Mouse (Mus musculus) forelimb bud, embryonic 11.5 days (tissue): ENCODE data around the gene Rtl1.

Experiments used
- DNase-seq: peaks from one replicate; pipeline ENCODE4 v3.0.0-alpha.2; 2012; ENCODE audit warnings: low read depth, low spot score

Gene Rtl1

DNA sequence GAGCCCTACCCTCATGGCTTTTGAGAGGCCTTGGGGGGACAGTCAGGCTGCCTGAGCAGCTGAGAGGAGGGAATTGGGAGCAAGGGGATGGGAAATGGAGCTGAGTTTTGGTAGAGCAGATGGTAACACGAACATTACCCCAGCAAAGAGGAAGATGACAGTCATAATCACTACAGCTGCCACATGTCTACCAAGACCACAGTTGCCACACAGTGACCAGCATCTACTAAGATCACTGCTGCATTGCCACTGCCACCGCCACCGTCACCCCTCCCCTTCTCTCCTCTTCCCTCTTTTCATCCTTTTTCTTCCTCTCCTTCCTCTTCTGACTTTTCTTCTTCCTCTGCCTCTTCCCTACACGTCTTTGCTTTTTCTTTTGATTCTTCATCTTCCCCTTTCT is 27.9 kb downstream of the Rtl1 start:
- no peak for DNase-seq

DNA sequence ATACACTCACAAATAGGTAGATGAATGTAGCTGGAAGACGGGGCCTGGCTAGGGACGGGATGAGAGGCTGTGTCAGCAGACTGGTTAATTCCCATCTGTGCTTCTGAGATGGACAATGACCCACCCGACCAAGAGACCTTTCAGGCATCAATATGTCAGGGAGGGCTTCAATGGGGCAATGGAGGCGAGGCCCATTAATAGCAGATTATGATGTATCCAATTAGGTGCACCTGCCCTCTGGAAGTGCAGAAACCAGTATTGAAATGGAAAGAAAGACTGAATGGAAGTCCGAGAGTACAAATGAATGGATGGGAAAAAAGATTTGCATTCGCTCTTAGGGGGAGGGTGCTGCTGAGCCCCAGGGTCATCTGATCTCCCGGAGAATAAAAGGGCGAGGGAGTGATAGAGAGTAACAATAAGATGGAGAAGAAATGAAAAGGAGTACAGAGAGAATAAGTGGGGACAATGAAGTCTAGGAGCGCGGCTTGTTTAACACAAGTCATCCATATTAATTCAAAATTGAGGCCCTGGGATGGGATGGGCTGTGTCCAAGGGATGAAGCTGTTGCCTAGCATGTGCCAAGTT is 39.9 kb downstream of the Rtl1 start:
- DNase-seq: no peak

DNA sequence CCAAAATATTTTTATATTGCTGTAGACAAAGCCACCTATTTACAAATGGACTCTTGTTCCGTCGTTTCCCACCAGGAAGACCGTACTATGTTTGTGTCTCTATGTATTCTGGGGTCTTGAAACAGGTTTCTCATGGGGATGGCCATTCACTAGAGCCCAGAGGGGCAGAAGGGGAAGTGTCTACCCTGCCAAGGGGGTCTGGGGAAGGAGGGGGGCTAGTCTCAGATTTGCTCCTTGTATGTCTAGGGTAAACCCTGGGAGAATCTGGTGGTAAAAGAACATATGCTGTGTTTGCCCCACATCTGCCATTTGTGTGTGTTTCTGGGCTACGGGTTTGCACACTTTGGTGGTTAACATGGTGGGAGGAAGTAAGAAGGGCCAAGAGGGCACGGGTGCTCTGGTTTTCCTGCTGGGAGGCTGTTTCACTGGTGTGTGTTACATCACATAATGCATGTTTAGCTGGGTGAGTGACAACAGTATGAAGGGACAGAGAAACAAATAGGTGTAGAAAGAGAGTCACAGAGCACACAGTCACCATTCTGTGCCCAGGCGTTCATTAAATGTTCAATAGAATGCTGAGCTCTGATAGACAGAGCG is 41.1 kb downstream of the Rtl1 start:
- no peak for DNase-seq

DNA sequence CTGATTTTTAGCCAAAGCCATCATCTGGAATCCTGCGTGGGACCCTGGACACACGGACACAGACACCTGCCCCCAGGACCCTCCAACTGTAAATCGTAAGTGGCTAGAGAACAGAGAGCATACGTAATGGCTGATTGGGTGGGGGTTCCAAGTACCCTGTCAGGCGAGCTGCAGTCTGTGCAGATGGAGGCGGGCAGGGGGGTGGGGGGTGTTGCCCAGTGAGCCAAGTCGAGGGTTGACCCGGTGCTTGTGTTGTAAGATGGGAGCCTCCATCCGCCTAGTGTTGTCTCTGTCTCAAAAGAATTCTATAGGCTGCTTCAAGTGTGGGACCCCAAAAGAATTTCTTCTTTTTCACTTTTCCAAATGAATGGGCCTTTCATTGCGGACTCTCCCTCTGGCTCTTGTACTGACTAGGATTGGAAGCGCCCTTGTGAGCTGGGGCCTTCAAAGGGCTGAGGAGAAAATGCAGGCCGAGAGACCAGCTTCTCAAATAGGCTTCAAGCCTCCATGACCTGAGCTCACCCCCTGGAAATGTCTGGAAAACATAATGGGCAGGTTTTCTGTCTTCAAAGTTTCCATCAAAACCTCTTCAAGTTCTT is 41.8 kb downstream of the Rtl1 start:
- no peak for DNase-seq

DNA sequence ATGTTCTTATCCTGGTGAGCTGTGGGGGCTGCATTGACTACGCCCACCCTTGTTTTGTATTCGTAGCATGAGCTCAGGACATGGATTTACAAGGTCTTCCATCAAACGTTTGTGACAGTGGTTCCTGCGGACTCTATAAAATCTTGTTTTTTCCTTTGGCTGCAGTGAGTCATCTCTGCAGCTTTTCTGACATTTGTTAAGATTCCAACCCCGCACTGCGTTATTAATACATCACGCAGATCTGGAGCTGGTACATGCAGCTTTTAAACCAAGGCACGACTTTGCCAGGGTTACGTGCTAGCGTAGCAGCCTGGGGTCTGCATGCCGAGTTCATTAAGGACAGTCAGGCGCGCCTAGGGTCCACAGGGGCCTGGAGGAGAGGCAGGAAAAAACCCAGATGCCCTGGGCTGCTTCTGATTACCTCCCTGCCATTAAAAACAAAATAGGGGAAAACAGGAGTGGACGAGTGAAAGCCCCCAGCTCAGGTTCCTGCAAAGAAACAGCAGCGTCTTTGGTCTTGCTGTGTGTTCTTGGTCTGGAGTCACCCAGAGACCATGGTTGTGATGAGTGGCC is 44.2 kb downstream of the Rtl1 start:
- peak; percentile 63 for DNase-seq

DNA sequence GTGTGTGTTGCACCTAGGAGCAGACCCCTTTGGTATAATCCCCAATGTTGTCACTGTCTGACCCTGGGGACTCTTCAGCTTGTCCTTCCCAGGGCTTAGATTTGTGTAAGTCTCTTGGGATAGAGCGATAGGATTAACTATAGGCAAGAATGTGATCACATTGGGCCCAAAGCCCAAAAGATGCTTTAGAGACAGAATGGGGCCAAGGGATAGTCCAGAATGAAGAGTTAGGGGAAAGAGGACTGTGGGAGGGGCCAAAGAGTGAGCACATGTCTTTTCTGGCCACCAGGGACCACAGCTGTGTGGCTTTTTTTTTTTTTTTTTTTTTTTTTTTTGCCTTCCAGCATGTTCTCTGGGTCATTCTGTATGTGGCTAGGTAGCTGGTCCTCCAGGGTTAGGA is 46.6 kb downstream of the Rtl1 start:
- DNase-seq: no peak

DNA sequence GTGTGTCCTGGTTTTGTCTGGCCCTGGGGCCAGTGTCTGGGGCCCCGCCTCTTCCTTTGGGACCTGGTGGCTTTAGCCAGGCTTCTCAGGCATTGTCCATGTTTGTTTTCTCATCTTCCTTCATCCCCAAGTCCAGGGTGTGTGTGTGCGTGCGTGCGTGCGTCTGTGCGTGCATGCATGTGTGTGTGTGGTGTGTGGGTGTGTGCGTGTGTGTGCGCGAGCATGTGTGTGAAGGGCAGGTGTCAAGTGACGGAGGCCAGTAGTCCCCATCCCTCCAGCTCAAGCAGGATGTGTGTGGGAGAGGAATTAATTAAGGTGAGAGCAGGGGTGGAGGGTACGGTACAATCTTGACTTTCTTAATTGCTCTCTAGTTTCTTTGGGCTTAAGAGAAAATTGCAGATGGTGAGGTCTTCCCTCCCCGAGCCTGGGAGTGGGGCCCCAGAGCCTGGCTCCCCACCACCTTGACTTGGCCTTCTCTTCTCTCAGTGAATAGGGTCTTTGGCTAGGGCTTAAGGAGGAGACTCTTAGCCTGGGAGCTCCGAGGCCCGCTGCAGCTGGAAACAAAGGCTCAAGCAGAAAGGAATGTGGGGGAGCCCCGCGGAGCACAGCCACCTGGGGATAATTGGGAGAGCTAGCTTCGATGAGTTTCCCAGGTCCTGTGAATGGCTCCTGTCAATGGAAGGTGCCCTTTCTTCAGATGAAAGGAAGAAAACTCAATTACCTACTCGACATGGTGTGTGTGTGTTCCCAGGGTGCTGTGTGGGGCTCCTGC is 47.2 kb downstream of the Rtl1 start:
- peak; percentile 60 for DNase-seq

DNA sequence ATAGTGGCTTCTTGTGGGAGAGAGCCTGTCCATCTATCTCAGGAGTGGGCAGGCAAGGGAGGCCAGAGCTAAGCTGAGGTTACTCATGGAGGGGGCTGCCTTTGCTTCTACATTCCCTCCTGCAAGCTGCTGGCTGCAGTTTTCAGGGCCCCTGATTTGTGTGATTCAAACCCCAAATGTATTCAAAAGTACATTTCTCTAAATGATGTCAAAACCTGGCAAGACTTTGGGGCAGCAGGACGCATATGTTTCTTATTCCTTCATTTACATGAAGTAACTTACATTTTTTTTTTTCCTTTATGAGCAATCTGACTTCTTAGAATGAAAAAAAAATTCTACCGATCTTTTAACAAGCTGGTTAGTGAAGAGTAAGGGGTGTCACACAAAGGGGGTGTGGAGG is 48.4 kb downstream of the Rtl1 start:
- no peak for DNase-seq

DNA sequence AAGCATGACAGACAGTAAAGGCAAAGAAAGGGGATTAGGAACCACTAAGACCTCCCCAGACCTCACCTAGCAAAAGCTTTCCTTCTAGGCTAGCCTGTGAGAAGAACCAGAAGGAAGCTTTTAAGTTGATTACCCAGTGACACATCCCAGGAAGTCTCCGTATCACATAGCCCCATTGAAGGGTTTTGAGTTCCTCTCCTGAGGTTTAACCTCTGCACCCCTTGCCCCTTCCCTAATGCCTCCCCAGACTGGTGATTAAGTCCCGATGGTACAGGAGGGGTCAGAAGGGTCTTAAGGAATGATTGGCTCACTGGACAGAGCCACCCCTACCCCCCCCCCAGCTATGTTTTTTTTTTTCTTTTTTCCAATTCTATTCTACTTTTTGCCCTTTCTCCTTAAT is 53.0 kb downstream of the Rtl1 start:
- no peak for DNase-seq

DNA sequence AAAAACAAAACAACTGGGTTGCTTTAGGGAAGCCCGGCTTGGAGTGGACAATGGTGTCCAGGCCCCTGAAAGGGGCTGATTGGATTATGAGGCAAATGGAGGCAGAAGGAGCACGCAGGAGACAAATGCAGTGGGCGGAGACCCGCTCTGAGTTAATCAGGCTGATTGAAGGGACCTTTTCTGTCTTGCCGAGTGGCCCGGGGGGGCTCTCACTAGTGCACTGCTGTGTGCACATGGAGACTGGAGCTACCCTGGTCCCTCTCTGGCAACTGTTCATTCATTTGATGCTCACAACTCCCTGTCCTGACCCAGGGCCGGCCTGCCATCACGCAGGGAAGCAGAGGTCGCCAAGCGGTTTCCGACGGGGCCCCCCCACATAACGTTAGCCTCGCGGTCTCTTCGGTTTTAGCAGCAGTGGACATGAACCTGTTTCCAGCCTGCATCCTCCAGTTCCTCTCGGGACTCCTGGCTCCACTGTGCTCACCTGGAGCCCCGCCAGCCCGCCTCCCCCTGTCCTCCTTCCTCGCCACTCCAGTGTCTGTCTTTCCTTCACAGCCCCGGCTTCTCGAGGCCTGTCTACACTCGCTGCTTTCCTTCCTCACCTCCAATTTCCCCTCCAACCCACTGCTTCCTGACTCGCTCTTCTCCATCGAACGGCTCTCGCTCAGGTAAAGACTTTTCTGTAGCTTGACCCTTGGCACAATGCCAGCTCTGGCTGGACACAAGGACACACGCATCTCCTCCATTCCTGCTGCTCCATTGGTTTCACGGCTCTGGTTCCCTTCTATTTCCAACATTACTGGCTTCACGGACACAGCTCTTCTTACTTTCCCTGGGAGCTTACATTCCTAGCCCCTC is 54.0 kb downstream of the Rtl1 start:
- DNase-seq: no peak

DNA sequence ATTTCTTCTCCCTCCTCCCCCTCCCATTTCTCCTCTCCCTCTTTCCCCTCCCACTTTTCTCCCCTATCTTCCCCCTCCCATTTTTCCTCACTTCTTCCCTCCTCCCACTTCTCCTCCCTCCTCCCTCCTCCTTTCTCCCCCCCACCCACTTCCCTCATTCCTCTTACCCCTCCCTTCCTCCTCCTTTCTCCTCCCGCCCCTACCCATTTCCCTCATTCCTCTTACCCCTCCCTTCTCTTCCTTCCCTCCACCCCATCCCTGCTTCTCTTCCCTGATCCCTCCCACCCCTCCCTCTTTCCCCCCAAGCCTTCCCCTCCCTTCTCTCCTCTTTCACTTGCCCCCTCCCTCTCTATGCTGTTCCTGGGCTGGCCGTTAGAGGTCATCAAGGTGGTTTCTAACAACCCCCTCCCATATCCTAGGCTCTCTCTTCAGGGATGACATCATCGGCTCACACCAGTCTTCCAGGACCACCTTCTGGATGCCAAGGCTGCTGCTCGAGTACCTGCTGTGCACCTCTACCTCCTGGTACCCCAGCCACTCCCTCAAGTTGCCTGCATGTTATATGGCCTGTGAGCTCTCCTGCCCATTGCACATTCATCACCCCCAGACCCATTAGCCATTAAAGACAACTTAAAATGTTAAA is 56.7 kb downstream of the Rtl1 start:
- no peak for DNase-seq

DNA sequence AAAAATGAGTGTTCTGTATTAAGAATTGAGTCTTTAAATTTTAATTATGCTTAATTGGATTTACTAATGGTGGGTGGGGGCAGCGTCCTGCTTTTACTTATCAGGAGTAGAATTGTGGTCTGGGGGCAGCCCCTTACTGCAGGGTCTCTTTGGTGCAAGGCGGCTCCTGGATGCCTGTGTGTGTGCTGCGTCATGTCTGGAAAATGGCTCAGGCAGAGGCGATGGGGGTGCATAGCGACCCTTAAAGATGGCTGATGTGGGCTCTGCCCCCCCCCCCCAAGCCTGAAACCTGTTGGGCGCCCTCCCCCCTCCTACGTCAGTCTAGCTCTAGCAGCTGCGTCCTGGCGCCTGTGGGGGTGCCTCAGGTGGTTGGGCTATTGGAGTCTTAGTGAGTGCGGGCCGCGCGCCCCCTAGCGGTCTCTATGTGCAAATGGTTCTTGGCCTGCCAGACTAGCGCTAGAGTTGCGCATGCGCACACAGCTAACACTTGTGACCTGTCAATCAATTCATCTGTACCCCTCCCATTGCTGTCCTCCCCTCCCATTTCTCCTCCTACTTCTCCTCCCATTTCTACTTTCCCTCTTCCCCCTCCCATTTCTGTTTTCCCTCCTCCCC is 57.4 kb downstream of the Rtl1 start:
- DNase-seq: peak; percentile 73

DNA sequence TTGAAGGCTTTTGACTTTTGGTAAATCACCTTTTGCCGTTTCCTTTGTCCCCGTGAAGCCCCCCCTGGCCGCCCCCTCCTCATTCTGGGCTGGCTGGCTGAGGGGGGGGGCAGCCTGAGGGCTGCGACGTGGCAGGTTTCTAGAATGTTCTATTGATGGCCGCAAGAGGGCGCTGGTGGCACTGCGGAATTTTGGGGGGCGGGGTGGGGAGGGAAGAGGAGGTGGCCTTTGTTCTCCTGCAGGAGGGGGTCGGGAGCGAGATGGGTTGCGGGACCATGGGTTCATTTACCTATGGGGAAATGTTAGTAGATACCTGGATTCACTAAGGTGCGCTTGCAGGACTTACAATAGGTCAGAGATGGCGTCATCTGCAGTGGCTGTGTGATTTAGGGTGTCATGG is 58.1 kb downstream of the Rtl1 start:
- DNase-seq: no peak

DNA sequence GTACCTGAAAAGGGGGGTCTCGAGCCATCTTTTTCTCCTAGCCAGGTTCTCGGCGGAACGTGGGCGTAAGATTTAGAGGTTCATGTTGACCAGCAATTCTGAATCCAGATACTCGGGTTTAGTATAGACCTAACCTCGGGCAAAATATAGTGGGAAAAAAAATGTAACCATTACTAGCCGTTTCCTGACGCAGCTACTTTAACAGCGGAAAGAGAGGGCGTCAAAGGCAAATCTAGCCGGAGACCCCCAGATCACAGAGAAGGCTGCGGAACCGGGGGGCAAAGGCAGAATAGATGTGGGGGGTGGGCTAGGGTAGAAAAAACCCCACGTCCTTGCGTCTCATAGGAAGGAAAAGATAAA is 58.6 kb downstream of the Rtl1 start:
- no peak for DNase-seq

DNA sequence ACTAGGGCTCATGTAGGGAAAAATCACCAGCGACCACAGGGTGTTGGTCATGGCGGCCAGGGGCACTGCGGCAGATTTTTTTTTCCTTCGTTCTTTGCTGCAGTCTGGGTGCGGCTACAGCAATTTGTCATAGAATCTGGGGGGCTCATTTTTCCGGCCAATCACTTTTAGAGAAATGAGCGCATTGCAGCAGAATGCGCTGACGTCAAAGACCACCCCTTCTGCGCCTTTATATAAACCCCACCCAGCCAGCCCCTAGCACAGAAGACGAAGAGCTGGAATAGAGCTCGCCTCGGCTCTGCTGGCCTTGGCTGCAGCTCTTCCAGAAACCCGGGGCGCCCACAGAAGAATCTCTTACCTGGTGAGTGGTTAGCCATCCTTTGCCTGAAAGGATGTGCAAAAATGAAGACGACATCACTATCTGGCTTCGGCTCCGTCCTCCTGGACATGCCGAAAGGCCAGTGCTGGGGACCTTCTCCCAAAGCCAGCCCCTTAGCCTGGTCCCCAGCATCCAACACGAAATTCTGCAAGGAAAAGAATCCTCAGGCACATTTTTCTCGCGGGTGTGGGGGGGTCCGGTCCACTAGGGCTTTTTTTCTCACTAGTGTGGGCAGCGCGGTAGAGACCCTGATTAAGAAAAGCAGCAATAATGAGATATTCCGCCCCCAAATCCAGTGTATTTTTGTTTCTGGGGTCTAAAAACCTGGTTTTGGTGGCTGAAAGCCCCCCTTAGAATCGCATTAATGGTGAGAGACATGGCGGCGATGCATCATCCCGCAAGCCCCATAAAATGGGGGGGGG is 59.2 kb downstream of the Rtl1 start:
- peak; percentile 80 for DNase-seq

DNA sequence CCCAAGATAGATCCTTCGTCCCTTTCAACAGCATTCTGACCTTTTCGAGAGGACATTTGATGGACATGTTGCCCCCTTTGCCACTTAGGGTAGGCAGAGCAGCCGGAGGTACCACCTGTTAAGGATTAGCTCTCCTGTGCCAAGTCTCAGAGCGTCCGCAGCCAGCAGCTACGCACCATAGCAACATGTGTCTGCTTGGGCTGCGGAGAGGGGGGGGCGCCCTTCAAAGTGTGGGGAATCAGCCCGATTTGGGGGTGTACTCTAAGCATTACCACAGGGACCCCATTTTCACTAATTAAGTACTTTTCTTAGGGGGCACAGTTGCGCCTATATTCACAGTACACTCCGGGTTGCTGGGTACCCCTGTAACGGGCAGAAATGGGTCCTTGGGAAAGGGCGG is 60.2 kb downstream of the Rtl1 start:
- DNase-seq: no peak
